Mouse (Mus musculus) heart, adult 2 months (tissue): ENCODE results near the gene Bend3. TPM values are rescaled to one million over a fixed set of nuclear protein-coding genes. Genes with fewer than 3 reads are reported as not detected.

Experiments used
- DNase-seq, 2 experiments: peaks; one replicate each; pipeline ENCODE4 v3.0.0; 2021
- H3K27ac ChIP-seq: fragments of 200-600 bp; 2 replicates; pipeline ENCODE4 v1.8.1; 2022
- H3K27me3 ChIP-seq: fragments of 200-500 bp; 2 replicates; pipeline ENCODE4 v1.6.1; 2012; ENCODE audit warnings: mild to moderate bottlenecking, low read length, inconsistent platforms, mixed read lengths; ENCODE audit not compliant: control insufficient read depth, insufficient read depth
- H3K36me3 ChIP-seq: fragments of 200-500 bp; 2 replicates; pipeline ENCODE4 v1.6.1; 2012; ENCODE audit warnings: low read length, inconsistent platforms; ENCODE audit not compliant: control insufficient read depth, insufficient read depth
- H3K4me1 ChIP-seq: fragments of 200-500 bp; 2 replicates; pipeline ENCODE4 v1.6.1; 2011; ENCODE audit warnings: low read length; ENCODE audit not compliant: control insufficient read depth, insufficient read depth
- H3K4me3 ChIP-seq: fragments of 200-600 bp; 2 replicates; pipeline ENCODE4 v1.8.1; 2022
- H3K79me2 ChIP-seq: fragments of 200-500 bp; replicated peaks from 2 replicates; pipeline ENCODE4 v1.6.1; 2012; ENCODE audit warnings: mild to moderate bottlenecking, inconsistent platforms, low read length, moderate library complexity, mixed read lengths; ENCODE audit not compliant: control insufficient read depth, insufficient read depth
- H3K9ac ChIP-seq: fragments of 200-500 bp; 2 replicates; pipeline ENCODE4 v1.6.1; 2012; ENCODE audit warnings: low read depth, mild to moderate bottlenecking, control low read depth, inconsistent platforms, low read length, mixed read lengths
- CTCF ChIP-seq: fragments of 200-600 bp; IDR thresholded peaks from 2 replicates; pipeline ENCODE4 v1.8.1; 2022; ENCODE audit warnings: antibody characterized with exemption, mild to moderate bottlenecking, moderate library complexity
- EP300 ChIP-seq: fragments of 200-500 bp; IDR thresholded peaks from 2 replicates; pipeline ENCODE4 v1.6.1; 2011; ENCODE audit warnings: low read depth, low read length, control low read depth; ENCODE audit not compliant: insufficient read depth
- POLR2A ChIP-seq: fragments of 200-500 bp; IDR thresholded peaks from 2 replicates; pipeline ENCODE4 v1.6.1; 2011; ENCODE audit warnings: mild to moderate bottlenecking, low read depth, low read length, control low read depth; ENCODE audit not compliant: insufficient read depth
- WGBS: fragments of 180-500 bp; shearing (Covaris S2); methylation state at CpG from one replicate; pipeline ENCODE4 v1.1.7; 2018; 5-methylcytosine and 5-hydroxymethylcytosine counted together
- intact Hi-C: fragments of 180-260 bp; cut with DNase I; formaldehyde crosslinking; loops from one replicate; pipeline ENCODE4 v1.15.1; 2025
- polyA plus RNA-seq: library from polyadenylated mRNA; depleted of rRNA; stranded (reverse); fragments of >200 nt; gene quantifications from 2 replicates; pipeline ENCODE4 v1.2.3, GENCODE M21; 2012
- total RNA-seq, 2 experiments: library from RNA; stranded (reverse); gene quantifications; 2 replicates each; pipeline ENCODE4 v1.2.3; 2021

Bend3 gene
- total and polyA plus RNA-seq, 3 experiments, result 2.9 to 7.4 (median 5.2) TPM

GRCm38 (mm10) chr10:43440981-43441740 is 37.5 kb upstream of the Bend3 start:
- no peak for TF ChIP-seq POLR2A
- TF ChIP-seq CTCF, result no peak
- TF ChIP-seq EP300, result no peak
- no peaks in the 10 kb centered on the region for H3K36me3 ChIP-seq
- H3K27me3 ChIP-seq, result no peaks in the 10 kb centered on the region; the same call in 1 of the 2 replicates
- no peak overlapping the region for H3K4me3 ChIP-seq
- WGBS, result 81% methylated on average over 15 of the region's 15 CpGs
- no peaks in the 10 kb centered on the region; the same call in 1 of the 2 replicates for H3K4me1 ChIP-seq
- H3K27ac ChIP-seq, result no peak overlapping the region
- intact Hi-C loops, result no loop called here
- DNase-seq, result no peak
- H3K79me2 ChIP-seq, result no peaks in the 10 kb centered on the region
- no peak overlapping the region for H3K9ac ChIP-seq

- H3K27ac ChIP-seq, result no peak overlapping the region
- no peak for DNase-seq
- no peaks in the 10 kb centered on the region; the same call in 1 of the 2 replicates for H3K27me3 ChIP-seq
- no peaks in the 10 kb centered on the region for H3K36me3 ChIP-seq
- intact Hi-C loops, result no loop called here
- 61% methylated on average over 3 of the region's 3 CpGs for WGBS
- H3K79me2 ChIP-seq, result no peaks in the 10 kb centered on the region
- no peaks in the 10 kb centered on the region for H3K4me1 ChIP-seq
- TF ChIP-seq CTCF (no peak), POLR2A (no peak), EP300 (no peak)
- no peak overlapping the region for H3K4me3 ChIP-seq
- no peak overlapping the region for H3K9ac ChIP-seq
Observed at GRCm38 (mm10) chr10:43448656-43449055, 30.0 kb upstream of the Bend3 start.

DNA sequence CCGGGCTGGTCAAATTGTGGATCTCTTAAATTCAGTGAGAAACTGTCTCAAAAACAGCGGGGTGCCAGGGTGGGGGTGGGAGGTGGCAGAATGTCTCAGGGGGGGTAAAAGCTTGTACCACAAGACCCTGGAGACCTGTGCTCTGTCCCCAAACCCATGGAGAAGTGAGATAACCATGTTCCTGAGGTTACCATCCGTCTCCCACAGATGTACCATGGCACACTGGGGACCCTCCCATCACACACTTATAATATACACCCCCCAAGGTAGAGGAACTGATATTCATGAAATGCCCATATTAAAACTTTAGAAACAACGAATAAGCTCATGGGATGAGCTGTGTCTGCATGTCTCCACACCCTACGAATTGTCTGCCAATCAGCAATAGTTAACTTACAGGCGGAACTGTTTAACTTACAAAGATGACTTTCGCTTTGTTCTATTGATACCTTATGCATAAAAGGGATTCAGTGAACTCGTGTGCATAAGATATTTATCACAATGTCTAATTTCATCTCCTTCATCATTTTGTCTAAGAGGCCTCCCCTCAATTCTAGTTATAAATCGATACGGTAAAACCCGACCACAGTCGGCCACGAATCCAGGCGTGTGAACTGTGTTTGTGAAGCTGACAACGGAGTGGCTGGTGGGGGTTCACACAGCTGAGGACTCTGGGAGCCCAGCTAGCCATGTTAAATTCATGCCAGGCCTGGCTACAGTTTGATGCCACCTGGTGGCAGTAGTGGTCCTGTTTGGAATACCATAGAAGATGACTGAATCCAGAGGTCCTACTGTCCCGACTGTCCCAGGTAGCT is 26.6 kb upstream of the Bend3 start:
- no peaks in the 10 kb centered on the region for H3K79me2 ChIP-seq
- no peak overlapping the region for H3K4me3 ChIP-seq
- TF ChIP-seq POLR2A (no peak), CTCF (peak; percentile 75), EP300 (peak; percentile 72)
- peak; percentile 68 to 71 for DNase-seq
- no peak overlapping the region for H3K27ac ChIP-seq
- WGBS, result 25% methylated on average over 16 of the region's 16 CpGs
- H3K27me3 ChIP-seq, result no peaks in the 10 kb centered on the region
- no peaks in the 10 kb centered on the region for H3K4me1 ChIP-seq
- intact Hi-C loops, result no loop called here
- no peaks in the 10 kb centered on the region for H3K36me3 ChIP-seq
- H3K9ac ChIP-seq, result no peak overlapping the region

GRCm38 (mm10) chr10:43452663-43452996 is 26.0 kb upstream of the Bend3 start:
- intact Hi-C loops, result no loop called here
- H3K36me3 ChIP-seq, result no peaks in the 10 kb centered on the region
- no peak overlapping the region for H3K4me3 ChIP-seq
- H3K27ac ChIP-seq, result no peak overlapping the region
- no peak overlapping the region for H3K9ac ChIP-seq
- TF ChIP-seq POLR2A, result no peak
- WGBS, result 19% methylated on average over 5 of the region's 5 CpGs
- no peaks in the 10 kb centered on the region for H3K27me3 ChIP-seq
- no peak for DNase-seq
- H3K79me2 ChIP-seq, result no peaks in the 10 kb centered on the region
- H3K4me1 ChIP-seq, result no peaks in the 10 kb centered on the region

DNA sequence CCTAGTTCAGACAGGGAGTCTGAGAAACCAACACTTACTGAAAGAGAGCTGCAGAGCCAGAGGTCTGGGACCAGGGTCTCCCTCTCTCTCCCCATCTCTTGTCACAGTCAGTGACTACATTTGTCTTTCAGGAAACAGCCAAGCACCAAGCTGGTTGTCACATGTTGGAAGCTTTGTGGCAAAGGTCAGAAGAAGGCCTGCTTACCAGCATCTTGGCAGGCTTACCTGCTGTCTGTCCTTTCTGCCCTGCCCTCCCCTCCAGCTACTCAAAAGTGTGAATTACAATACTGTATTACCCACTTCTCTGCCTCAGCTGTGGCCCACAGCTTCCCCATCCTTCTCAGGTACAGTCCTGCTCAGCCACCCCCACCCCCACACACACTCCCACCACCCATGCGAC is 24.4 kb upstream of the Bend3 start:
- H3K36me3 ChIP-seq, result no peaks in the 10 kb centered on the region
- no peak for TF ChIP-seq CTCF
- no peak for TF ChIP-seq EP300
- no peak for TF ChIP-seq POLR2A
- intact Hi-C loops, result no loop called here
- peak overlapping the region; percentile 77 for H3K27ac ChIP-seq
- peak in 1 of 2 experiments; percentile 11 for DNase-seq
- 44% methylated on average over 1 of the region's 1 CpGs for WGBS
- H3K4me3 ChIP-seq, result no peak overlapping the region
- H3K79me2 ChIP-seq, result no peaks in the 10 kb centered on the region
- peak overlapping the region; percentile 6; the same call in 1 of the 2 replicates for H3K9ac ChIP-seq
- H3K27me3 ChIP-seq, result no peaks in the 10 kb centered on the region
- no peaks in the 10 kb centered on the region for H3K4me1 ChIP-seq

- Histone ChIP-seq H3K4me3 (no peak overlapping the region), H3K79me2 (no peaks in the 10 kb centered on the region), H3K36me3 (no peaks in the 10 kb centered on the region), H3K4me1 (no peaks in the 10 kb centered on the region), H3K9ac (peak overlapping the region; percentile 6; the same call in 1 of the 2 replicates), H3K27me3 (no peaks in the 10 kb centered on the region), H3K27ac (peak overlapping the region; percentile 77)
- TF ChIP-seq EP300, result 0 out of 2 replicates have a peak, but pooled peaks have one; percentile 38
- TF ChIP-seq POLR2A, result no peak
- WGBS, result 52% methylated on average over 3 of the region's 3 CpGs
- DNase-seq, result peak; percentile 35 to 63
- intact Hi-C loops, result no loop called here
Observed at GRCm38 (mm10) chr10:43454671-43455070, 24.0 kb upstream of the Bend3 start.
